Mouse (Mus musculus): ENCODE results near the gene Clec10a. TPM values are rescaled to one million over a fixed set of nuclear protein-coding genes. Genes with fewer than 3 reads are reported as not detected.
"Not testable (repeated sequence)": the region's sequence is repeated elsewhere in the genome, so short reads cannot be mapped to it uniquely, and the experiment has no call there.

Clec10a gene
- 0.39 and 0.60 TPM in 2 replicates for polyA plus RNA-seq (2015; fragmentation: Nextera tagmentation; extraction: Ambion mirVana)

- not testable (repeated sequence) for H3K9ac ChIP-seq; H3K27me3 ChIP-seq; H3K4me1 ChIP-seq (replicated peaks); H3K9me3 ChIP-seq (replicated peaks); H3K4me3 ChIP-seq (replicated peaks); H3K36me3 ChIP-seq (replicated peaks); H3K4me2 ChIP-seq; H3K27ac ChIP-seq (replicated peaks); ATAC-seq (ENCODE audit: insufficient read depth)
- no CpG with 5 or more reads among the region's 5 CpGs for WGBS (ENCODE audit: insufficient replicate concordance)
These were observed at the start of gene Clec10a for GRCm38 (mm10) chr11:70155897-70156296. Gene Clec10a (plus strand): TSS chr11:70156197.

- WGBS (ENCODE audit: insufficient replicate concordance) = 62% methylated on average over 8 of the region's 8 CpGs
- Histone ChIP-seq H3K4me3 (replicated peaks) (no peak overlapping the region), H3K36me3 (replicated peaks) (no peaks in the 10 kb centered on the region), H3K4me1 (replicated peaks) (peaks cover 3% of the 10 kb centered on the region; the same call in 1 of the 2 replicates), H3K9me3 (replicated peaks) (no peaks in the 10 kb centered on the region), H3K9ac (no peak overlapping the region), H3K27ac (replicated peaks) (no peak overlapping the region), H3K4me2 (no peak overlapping the region), H3K27me3 (no peaks in the 10 kb centered on the region)
- no peak for ATAC-seq (ENCODE audit: insufficient read depth)
These were observed 48.9 kb upstream of the Clec10a start for GRCm38 (mm10) chr11:70107085-70107484.

GRCm38 (mm10) chr11:70110146-70110545, 45.9 kb upstream of the Clec10a start:
- ATAC-seq (ENCODE audit: insufficient read depth) = no peak
- no peak overlapping the region for H3K27ac ChIP-seq (replicated peaks)
- no peaks in the 10 kb centered on the region for H3K9me3 ChIP-seq (replicated peaks)
- no peaks in the 10 kb centered on the region for H3K36me3 ChIP-seq (replicated peaks)
- no peak overlapping the region for H3K9ac ChIP-seq
- no peak overlapping the region for H3K4me3 ChIP-seq (replicated peaks)
- no peaks in the 10 kb centered on the region for H3K27me3 ChIP-seq
- H3K4me2 ChIP-seq = no peak overlapping the region
- peaks cover 3% of the 10 kb centered on the region; the same call in 1 of the 2 replicates for H3K4me1 ChIP-seq (replicated peaks)
- 45% methylated on average over 3 of the region's 3 CpGs for WGBS (ENCODE audit: insufficient replicate concordance)

- WGBS (ENCODE audit: insufficient replicate concordance) = 26% methylated on average over 4 of the region's 4 CpGs
- ATAC-seq (ENCODE audit: insufficient read depth) = no peak
- H3K4me3 ChIP-seq (replicated peaks) = no peak overlapping the region
- no peak overlapping the region for H3K27ac ChIP-seq (replicated peaks)
- no peaks in the 10 kb centered on the region for H3K9me3 ChIP-seq (replicated peaks)
- no peaks in the 10 kb centered on the region for H3K4me1 ChIP-seq (replicated peaks)
- no peak overlapping the region for H3K4me2 ChIP-seq
- H3K36me3 ChIP-seq (replicated peaks) = no peaks in the 10 kb centered on the region
- H3K9ac ChIP-seq = no peak overlapping the region
- H3K27me3 ChIP-seq = no peaks in the 10 kb centered on the region
These were observed 41.4 kb upstream of the Clec10a start for GRCm38 (mm10) chr11:70114562-70114961.

- no peak for ATAC-seq (ENCODE audit: insufficient read depth)
- Histone ChIP-seq H3K4me1 (replicated peaks) (no peaks in the 10 kb centered on the region), H3K27ac (replicated peaks) (no peak overlapping the region), H3K9me3 (replicated peaks) (no peaks in the 10 kb centered on the region), H3K9ac (no peak overlapping the region), H3K4me3 (replicated peaks) (no peak overlapping the region), H3K36me3 (replicated peaks) (no peaks in the 10 kb centered on the region), H3K27me3 (no peaks in the 10 kb centered on the region), H3K4me2 (no peak overlapping the region)
- 68% methylated on average over 3 of the region's 3 CpGs for WGBS (ENCODE audit: insufficient replicate concordance)
These were observed 40.1 kb upstream of the Clec10a start for GRCm38 (mm10) chr11:70115901-70116300.

- no peaks in the 10 kb centered on the region for H3K9me3 ChIP-seq (replicated peaks)
- no peaks in the 10 kb centered on the region for H3K36me3 ChIP-seq (replicated peaks)
- ATAC-seq (ENCODE audit: insufficient read depth) = no peak
- H3K27me3 ChIP-seq = no peaks in the 10 kb centered on the region
- no peak within 1 kb of the TSS for H3K9ac ChIP-seq
- H3K4me1 ChIP-seq (replicated peaks) = 0 out of 2 replicates have a peak, but pooled peaks cover 3% of the 10 kb centered on the region
- H3K4me3 ChIP-seq (replicated peaks) = no peak within 1 kb of the TSS
- H3K4me2 ChIP-seq = no peak within 1 kb of the TSS
- H3K27ac ChIP-seq (replicated peaks) = no peak within 1 kb of the TSS
- 17% methylated on average over 9 of the region's 9 CpGs for WGBS (ENCODE audit: insufficient replicate concordance)
These were observed 26.0 kb upstream of the Clec10a start, which contains the start of gene Mgl2 for GRCm38 (mm10) chr11:70129926-70130379. Gene Mgl2 (plus strand): TSS chr11:70130329.

GRCm38 (mm10) chr11:70135001-70135400, 21.0 kb upstream of the Clec10a start:
- H3K27ac ChIP-seq (replicated peaks); H3K27me3 ChIP-seq; H3K9me3 ChIP-seq (replicated peaks); H3K4me2 ChIP-seq; H3K9ac ChIP-seq; H3K4me3 ChIP-seq (replicated peaks); H3K36me3 ChIP-seq (replicated peaks); ATAC-seq (ENCODE audit: insufficient read depth); H3K4me1 ChIP-seq (replicated peaks): not testable (repeated sequence)
- 51% methylated on average over 3 of the region's 3 CpGs for WGBS (ENCODE audit: insufficient replicate concordance)

GRCm38 (mm10) chr11:70135925-70136324, 20.1 kb upstream of the Clec10a start:
- H3K9me3 ChIP-seq (replicated peaks); H3K27me3 ChIP-seq; H3K36me3 ChIP-seq (replicated peaks); H3K4me1 ChIP-seq (replicated peaks); H3K9ac ChIP-seq; ATAC-seq (ENCODE audit: insufficient read depth); H3K4me3 ChIP-seq (replicated peaks); H3K27ac ChIP-seq (replicated peaks); H3K4me2 ChIP-seq: not testable (repeated sequence)
- WGBS (ENCODE audit: insufficient replicate concordance) = 79% methylated on average over 8 of the region's 8 CpGs

- Histone ChIP-seq H3K27me3 (no peaks in the 10 kb centered on the region), H3K27ac (replicated peaks) (no peak overlapping the region), H3K9ac (no peak overlapping the region), H3K36me3 (replicated peaks) (no peaks in the 10 kb centered on the region), H3K4me2 (no peak overlapping the region), H3K4me1 (replicated peaks) (no peaks in the 10 kb centered on the region), H3K4me3 (replicated peaks) (no peak overlapping the region), H3K9me3 (replicated peaks) (no peaks in the 10 kb centered on the region)
- 72% methylated on average over 10 of the region's 10 CpGs for WGBS (ENCODE audit: insufficient replicate concordance)
- ATAC-seq (ENCODE audit: insufficient read depth) = no peak
These were observed 16.8 kb upstream of the Clec10a start for GRCm38 (mm10) chr11:70139171-70139570.

- Histone ChIP-seq H3K4me3 (replicated peaks) (no peak overlapping the region), H3K9ac (no peak overlapping the region), H3K4me1 (replicated peaks) (no peaks in the 10 kb centered on the region), H3K27me3 (no peaks in the 10 kb centered on the region), H3K27ac (replicated peaks) (no peak overlapping the region), H3K9me3 (replicated peaks) (no peaks in the 10 kb centered on the region), H3K4me2 (no peak overlapping the region), H3K36me3 (replicated peaks) (no peaks in the 10 kb centered on the region)
- 47% methylated on average over 3 of the region's 3 CpGs for WGBS (ENCODE audit: insufficient replicate concordance)
- no peak for ATAC-seq (ENCODE audit: insufficient read depth)
These were observed 4.9 kb upstream of the Clec10a start for GRCm38 (mm10) chr11:70151072-70151471.

- Histone ChIP-seq H3K4me2 (no peak overlapping the region), H3K4me3 (replicated peaks) (no peak overlapping the region), H3K4me1 (replicated peaks) (no peaks in the 10 kb centered on the region), H3K9ac (no peak overlapping the region), H3K27ac (replicated peaks) (no peak overlapping the region), H3K36me3 (replicated peaks) (no peaks in the 10 kb centered on the region), H3K27me3 (no peaks in the 10 kb centered on the region), H3K9me3 (replicated peaks) (no peaks in the 10 kb centered on the region)
- 18% methylated on average over 3 of the region's 3 CpGs for WGBS (ENCODE audit: insufficient replicate concordance)
- no peak for ATAC-seq (ENCODE audit: insufficient read depth)
These were observed 6.3 kb downstream of the Clec10a start for GRCm38 (mm10) chr11:70162336-70162735.

Data from liver, embryonic 15.5 days (tissue).